Mouse (Mus musculus) testis, postnatal 10 days (tissue): Measurements from ENCODE around the gene Acaca.
"Not testable (repeated sequence)": the region's sequence is repeated elsewhere in the genome, so short reads cannot be mapped to it uniquely, and the experiment has no call there.

Source experiments
- DNase-seq: peaks from one replicate; pipeline ENCODE4 v3.0.0; 2021; ENCODE audit warnings: low spot score

Gene Acaca

DNA sequence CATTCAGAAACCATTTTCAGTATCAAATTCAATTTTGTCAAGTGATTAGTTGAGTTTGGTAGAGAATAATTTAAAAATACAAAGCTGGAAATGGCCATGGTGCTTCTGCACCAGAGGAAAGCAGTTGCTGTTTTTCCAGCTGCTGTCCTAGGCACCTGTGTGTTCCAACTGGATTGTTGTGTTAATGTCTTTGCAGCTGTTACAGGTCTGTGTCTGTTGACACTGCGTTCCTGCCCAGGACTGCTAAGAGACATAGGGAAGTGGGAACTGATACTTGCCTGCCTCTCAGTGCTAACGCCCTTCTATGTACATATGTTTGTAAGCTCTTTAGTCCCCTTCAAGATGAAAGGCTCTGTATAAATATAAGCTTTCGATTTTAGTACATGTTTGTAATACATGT, 203.4 kb downstream of the Acaca start:
- no peak for DNase-seq

DNA sequence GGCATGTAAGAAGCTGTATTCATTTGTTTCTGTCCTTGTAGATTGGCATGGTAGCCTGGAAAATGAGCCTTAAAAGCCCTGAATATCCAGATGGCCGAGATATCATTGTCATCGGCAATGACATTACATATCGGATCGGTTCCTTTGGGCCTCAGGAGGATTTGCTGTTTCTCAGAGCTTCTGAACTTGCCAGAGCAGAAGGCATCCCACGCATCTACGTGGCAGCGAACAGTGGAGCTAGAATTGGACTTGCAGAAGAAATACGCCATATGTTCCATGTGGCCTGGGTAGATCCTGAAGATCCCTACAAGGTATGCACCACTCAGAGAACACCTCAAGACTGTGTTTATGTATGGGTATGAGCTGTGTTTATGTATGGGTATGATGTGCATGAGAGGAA, 208.8 kb downstream of the Acaca start:
- DNase-seq: not testable (repeated sequence)

DNA sequence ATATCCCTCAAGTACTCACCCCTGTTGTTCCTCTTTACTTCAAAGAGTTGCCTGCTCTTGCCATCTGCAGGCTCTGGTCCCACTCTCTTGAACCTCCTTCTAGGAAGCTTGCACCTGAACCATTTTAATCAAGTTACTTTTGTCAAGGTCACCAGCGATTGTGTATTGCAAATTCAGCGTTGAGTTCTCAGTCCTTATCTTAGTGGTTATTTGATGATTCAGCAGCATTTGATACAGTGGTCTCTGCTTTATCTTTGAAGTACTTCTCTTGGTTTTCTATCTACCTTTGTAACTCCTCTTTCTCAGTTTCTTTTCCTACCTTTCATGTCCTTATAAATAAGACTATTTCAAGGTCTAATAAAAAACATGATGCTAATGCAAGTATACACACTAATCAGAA, 211.2 kb downstream of the Acaca start:
- DNase-seq: no peak

DNA sequence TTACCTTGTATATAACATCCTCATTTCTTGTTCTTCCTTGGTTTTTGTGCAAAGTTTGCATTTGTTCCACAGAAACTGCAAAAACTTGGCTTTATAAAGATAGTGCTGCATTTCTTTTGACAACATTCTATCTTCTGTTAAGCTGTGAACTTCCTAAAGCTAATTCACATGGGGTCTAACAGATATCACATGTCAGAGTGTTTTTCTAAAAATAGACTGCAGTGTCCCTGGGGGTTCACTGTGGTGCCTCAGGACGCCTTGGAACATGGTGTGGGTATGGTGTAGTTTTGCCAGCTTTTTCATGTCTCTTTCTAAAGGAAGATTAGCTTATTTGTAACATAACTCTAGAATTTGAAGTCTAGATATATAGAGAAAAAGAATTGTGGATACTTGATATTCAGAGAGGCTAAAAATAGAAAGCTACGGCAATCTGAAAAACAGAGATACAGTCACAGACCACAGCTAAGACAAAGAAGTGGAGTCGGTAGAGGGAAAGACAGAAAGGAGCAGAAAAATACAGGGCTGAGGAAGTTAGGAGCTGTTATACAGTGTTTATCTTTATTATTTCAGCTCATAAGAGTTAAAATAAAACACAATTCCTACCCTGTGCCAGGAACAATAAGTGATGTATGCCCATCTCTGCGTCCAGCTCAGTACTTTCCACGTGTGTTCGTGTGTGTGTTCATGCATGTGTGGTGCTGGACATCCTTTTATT, 215.2 kb downstream of the Acaca start:
- DNase-seq: no peak

DNA sequence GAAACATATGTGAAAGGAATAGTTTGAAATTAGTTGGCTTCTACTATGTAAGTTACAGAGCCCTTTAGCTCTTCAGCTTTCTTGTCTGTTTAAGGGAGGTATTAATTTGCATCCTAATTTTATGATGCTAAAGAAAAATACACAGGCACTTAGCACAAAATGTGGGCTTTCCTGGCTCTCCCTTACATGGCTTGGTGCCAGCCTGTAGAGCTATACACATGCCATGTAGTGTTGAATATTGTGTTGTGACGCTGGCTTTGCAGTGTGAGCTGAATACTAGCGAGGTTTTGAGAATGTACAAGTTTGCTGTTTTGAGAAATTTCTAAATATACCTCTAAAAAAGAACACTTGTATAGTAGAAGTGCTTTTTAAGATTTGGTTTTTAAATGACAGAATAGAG, 218.3 kb downstream of the Acaca start:
- no peak for DNase-seq

DNA sequence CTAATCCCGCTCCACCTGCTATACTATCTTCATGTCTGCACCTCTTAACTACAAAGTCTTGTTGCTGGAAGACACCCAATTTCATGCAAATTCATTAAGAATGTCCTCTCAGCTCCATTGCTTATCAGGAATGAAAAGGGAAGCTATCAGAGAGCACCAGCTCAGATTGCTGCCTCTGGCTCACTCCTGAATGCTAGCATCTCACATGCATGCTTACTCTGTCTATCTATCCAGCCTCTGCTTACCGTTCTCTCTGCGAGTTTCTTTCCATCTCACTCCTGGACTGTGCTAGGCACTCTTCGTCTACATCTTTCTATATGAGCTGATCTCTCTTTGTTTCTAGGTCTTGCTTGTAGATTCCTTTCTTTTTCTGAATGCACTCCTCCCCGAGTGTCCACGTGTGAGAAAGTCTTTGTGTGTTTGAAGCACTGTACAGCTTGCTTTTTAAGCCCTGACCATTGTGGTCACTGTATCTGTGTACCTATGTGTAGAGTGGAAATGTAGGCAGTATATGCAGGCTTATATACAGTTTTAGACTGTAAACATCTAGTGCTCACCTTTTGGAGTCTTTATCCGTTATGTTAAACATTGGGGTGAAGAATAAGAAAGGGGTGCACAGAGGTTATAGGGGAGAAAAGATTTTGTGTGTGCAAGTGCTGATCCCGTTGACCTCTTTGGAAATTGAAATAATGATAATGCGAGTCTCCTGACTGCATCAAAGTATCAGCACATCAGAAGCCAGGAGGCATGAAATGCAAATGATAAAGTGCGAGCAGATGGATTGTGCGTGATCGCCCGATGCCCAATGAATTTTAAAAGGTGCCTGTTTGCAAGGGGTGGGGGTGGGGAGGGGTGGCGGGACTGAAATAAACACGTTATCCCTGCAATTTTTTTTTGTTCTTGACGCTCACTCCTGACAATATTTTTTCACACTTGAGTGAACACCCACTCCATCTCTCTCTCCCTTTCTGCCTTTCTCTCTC, 219.7 kb downstream of the Acaca start:
- no peak for DNase-seq

DNA sequence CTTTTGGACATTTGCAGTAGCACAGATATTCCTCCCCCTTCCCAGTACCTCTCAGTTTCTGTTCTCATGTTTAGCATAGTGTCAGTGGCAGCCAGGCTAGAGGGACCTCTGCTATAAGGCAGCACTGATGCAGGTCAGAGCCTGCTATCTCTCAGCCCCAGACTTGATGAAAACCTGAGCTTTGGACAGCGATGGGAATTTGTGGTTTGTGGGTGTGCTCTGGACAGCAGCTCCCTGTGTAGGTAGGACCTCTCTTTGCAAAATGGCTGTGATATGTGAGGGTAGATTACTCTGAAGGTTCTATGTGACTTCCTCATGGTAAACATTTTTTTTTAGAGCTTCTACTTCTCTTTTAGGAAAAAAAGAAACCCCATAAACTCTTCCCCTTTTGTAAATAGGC, 221.7 kb downstream of the Acaca start:
- no peak for DNase-seq

DNA sequence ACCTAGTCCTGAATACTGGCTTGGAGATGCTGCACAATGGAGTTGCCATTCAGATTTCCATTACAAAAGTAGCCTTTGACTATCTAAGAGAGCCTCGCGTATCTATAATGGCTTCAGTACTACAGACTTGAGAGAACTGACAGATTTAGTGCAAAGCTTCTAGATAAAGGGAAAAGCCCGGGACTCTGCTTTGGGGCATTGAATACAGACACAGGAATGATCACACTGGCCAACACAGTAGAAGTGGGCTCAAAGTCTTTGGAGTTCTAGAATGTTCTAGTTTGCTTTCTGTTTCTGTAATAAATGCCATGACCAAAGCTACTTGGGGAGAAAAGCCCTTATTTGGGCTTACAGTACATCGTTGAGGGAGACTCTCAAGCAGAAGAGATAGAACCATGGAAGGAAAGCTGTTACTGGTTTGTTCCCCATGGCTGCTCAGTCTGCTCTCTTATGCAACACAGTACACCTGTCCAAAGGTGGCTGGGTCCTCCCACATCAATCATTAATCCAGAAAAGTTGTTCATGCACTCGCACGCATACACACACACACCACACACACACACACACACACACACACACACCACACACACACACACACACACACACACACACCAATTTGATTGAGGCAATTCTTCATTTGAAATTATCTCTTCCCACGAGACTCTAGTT, 223.7 kb downstream of the Acaca start:
- DNase-seq: no peak

DNA sequence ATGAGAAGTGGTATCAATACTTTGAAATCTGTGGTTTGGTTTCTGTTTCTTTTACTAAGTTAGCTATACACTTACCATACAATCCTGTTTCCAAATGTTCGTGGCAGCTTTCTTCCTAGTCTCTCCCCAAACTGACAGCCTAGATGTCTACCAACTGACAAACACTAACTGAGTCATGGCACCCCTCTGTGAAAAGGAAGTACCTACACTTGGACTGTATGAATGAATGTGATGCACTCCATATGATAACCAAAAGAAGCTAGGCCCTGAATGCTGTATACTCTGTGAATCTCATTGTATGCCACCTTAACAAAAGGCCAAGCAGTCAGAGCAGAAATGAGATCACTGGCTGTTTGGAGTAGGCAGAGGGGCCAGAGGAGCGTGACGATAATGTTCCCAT, 227.8 kb downstream of the Acaca start:
- no peak for DNase-seq

DNA sequence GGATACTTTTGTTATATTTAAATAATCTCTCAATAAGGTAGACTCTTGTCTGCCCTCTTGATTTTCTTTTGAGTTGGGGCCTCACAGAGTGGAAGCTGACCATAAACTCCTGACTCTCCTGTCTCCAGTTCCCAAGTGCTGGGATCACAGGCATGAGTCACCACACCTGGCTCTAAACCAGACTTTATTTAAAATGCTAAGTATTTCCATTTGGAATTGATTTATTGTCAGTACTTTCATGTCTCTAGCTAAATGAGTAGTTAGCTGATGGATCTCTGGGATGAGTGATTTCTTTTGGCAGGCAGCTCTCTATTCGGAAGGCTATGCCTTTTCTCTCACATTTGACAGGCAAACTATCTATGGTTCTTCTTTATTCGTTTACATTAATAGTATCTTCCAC, 228.3 kb downstream of the Acaca start:
- DNase-seq: no peak

DNA sequence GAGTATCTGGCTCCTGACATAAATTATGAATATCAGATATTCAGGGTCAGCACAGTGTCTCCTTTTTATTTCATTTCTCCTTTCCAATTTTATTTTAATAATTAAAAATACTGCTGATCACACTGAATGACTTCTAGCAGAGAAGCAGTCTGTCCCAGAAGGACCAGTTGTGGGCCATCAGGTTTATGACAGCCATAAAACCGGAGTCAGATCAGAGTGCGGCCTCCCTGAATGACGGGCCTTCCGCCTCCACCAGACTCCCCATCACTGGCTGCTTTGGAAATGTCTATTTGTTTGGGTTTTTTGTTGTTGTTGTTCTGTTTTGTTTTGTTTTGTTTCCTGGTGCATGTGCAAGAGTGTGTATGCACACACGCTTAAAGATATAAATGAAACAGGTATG, 232.1 kb downstream of the Acaca start:
- DNase-seq: no peak

DNA sequence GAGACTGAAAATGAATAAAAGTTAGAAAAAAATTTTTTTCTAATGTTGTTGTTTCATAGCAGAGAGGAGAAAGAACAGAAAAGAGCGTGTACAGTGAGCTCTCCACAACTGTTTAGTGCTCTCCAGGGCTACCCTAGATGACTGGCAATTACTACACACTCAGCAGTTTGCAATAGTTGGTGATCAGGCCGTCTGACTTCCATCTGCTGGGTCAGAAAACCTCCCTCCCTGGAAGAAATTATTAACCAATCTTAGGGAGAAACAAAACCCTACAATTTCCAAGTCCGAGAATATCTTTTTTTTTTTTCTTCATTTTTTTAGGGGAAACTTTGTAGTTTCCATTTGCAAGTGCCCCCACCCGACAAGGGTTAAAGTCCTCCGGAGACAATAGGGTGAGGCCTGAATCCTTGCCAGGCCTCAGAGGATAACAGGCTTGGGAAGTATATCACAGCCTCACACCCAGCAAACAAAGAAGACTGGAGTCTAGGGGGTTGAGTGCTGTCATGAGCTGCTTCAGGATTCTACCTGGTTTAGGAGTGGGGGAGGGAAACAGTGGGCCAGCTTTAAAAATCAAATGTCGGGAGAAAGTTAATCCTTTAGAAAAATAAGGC, 233.3 kb downstream of the Acaca start:
- DNase-seq: no peak

DNA sequence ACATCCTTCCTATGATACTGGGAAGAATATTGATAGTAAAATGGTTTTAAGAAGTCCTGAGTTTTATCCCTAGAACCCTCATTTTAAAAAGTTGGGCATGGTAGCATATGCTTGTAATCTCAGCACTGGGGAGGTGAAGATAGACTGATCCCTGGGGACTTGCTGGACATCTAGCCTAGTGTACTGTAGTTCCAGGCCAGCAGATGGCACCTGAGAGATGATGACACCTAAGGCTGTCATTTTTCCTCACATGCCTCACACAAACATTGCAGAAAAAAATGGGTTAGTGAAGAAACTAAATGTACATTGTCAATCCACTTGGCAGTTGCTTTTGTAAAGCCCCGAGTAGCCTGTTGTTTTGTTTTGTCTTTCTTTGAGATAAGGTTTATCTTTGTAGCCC, 235.8 kb downstream of the Acaca start:
- no peak for DNase-seq

DNA sequence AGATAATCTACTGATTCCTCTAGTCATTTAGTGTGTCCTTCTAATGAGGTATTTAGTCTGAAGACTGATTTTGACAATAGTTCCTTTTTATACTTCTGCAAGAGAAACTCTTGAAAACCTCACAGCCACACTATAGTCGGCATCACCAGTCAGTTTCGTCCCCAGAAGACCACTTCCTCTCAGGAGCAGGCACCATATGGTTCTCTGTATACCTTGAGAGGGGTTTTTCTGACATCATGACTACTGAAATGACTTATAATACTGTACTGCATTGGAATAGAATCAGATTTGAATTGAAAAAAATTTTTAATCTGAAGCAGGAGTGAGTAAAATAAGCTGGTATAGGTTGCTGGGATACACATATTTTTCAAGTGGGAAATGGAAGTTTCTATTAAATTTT, 239.4 kb downstream of the Acaca start:
- no peak for DNase-seq

DNA sequence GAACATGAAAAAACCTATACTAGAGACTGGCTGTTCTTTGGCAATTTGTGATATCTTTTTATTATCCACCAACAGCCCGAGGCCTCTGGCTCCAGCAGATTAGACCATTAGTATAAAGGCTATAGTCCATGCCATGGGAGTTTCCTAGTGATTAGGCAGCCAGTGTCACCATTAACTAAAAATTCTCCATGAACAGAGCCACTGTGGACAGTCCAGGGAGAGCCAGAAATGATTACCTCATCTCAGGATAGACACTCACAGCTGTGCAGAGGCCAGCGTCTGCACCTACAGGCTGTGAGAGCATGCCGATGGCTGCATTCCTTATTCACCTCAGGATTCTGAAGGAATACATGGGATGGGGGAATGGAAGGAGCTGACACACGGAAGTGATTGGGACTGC, 243.7 kb downstream of the Acaca start:
- no peak for DNase-seq

DNA sequence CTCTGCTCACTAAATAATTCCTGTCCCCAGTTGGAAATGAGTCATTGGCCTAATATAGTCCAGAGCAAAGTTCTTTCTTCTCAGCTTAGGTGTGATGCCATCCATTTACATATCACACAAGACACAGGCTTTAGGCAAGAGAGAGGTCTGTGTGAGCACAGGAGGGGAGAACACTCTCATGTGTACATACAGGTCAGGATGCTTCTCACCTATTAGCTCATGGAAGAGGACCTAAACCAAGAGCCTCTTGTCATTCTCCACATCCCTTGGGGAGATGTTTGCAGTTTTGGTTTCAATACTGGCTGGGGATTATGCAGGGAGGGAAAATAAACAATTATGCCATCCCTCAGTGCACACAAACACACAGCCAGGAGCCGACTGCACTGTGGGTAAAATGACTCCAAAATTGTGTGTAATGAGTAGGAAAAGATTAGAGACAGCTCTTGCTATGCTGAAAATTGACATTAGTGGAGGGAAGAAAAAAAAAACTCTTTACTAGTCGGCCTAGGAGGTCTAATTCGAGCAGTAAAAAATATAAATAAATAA, 246.6 kb downstream of the Acaca start:
- DNase-seq: no peak

DNA sequence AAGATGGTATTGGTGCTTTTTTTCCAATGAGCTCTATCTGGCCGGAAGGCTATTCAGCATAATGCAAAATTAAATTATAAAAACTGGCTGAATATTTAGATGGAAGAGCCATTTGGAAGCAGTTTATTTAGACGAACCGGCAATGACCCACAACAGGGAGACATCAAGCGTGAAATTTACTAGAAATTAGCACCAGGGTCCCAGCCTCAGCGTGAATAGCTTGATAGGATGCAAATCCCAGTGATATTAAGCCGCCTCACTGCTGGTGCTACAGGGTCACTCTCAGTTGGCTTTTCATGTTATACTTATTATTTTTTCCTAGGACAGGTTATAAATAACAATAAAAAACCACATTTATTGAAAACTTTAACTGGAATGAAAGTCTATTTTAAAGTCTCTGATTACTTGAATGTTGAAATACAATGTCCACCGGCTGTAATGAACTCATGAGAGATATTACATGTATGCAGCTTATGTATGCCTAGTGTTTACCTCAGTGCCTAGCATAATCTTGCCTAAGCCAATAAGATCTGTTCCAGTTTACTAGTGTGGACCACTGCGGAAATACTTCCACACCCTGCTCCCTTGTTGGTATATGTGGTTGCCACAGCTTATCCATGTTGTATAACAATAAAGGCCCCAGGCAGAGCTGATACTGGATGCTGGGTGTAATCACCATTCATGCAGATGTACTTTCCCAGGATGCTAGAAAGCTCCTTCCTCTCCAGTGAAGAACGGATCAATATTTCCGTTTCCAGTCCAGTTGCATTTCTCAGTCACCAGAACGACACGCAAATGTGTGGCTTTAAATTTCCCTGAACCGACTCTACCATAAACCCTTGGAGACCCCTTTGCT, 247.3 kb downstream of the Acaca start:
- no peak for DNase-seq

DNA sequence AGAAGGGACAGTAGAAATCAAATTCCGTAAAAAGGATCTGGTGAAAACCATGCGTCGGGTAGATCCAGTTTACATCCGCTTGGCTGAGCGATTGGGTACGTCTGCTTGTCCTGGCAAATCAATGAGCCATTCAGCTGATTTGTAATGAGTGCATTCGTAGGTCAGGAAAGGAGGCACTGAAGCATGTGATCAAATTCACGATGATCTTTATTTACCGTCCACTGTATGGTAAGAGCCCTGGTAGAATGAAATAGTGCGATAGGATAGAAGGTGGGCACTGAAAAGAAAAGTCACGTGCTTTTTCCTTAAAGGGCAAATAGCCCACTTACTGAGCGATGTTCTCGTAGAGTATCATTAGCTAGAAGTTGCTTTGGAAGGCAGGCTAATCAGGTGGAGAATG, 253.0 kb downstream of the Acaca start:
- no peak for DNase-seq

DNA sequence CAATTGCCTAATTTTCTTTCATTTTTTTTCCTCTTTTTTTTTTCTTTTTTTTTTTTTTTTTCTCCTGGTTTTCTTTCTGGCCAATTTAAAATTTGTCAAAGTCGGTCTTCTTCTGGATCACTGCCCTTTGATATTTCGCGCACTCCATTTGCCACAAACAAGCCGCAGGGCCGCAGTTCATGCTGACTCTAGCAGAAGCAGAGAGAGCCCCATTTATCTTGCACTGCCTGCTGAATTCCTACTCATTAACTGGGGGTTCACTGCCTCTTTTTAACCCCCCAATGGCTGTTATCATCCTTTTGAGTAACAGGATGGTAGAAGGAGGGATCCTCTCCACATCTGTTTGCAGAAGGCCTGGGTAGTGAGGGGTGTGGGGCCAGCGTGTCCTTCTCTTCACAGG, 254.4 kb downstream of the Acaca start:
- no peak for DNase-seq

DNA sequence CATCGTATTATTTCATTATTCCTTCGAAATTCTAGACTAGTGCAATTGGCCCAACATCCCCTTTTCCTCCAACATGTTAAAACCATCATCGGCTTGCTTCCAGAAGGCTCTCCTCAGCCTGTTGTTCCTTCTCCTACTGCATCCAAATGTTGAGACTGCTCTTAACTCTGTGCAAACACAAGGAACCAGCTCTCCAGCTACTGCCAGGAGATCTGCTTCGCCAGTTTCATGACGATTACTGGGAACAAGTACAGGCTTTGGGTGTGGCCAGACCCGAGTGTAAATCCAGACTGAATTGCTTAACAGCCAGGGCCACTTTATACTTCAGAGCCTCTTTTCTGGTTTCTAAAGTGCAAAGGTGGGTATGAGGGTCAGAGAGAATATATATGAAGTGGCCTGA, 259.9 kb downstream of the Acaca start:
- DNase-seq: no peak

DNA sequence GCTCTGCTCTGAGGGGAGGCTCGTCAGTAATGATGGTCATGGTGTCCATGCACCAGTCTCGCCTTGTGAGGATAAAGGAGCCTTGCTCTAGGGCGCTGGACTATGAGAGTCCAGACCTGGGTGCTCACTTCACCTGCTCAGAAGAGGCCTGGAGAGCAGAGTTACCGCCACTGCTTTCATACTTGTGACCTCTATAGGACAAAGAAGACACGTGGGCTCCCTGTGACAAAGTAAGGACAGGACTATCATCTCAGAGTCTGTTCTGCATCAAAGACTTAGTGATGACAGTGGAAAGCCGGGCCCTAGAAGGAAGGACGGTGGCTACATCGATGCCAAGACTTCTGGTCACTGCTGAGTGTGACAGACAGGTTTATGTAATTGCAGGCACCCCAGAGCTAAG, 261.7 kb downstream of the Acaca start:
- no peak for DNase-seq
